Mouse (Mus musculus) cerebellum, adult 2 months (tissue): ENCODE measurements around the gene Ebp.

Experiments
- CTCF ChIP-seq: fragments of 200-500 bp; IDR thresholded peaks from 2 replicates; pipeline ENCODE4 v1.5.1; 2011; ENCODE audit warnings: low read depth, mild to moderate bottlenecking, control low read depth, low read length, moderate library complexity, borderline replicate concordance; ENCODE audit not compliant: insufficient read depth
- POLR2A ChIP-seq: fragments of 200-500 bp; IDR thresholded peaks from 2 replicates; pipeline ENCODE4 v1.6.1; 2011; ENCODE audit warnings: low read length, control low read depth, borderline replicate concordance; ENCODE audit not compliant: insufficient read depth

DNA sequence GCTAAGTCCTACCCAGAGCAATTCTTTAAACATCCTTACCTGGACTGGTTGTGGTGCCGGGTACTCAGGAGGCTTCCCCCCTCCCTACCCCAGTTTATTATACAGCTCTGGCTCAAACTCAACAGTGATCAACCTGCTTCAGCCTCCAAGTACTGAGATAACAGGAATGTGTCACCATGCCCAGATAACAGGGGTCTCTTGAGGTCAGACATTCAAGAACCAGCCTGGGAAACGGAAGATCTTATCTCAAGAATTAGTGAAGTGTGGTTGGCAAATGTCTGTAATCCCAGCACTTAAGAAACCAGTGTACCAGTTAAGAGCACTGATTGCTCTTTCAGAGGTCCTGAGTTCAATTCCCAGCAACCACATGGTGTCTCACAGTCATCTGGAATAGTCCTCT lies 24.8 kb upstream of the Ebp start:
- TF ChIP-seq POLR2A, result no peak
- TF ChIP-seq CTCF, result no peak
